Mouse (Mus musculus) heart, postnatal 14 days (tissue): ENCODE measurements at regions not wholly inside any gene's neighbourhood (a gene's known extent, or its start where the extent isn't known, plus 50 kb on each side); places are given as distances from the start of the nearest gene placed in this dataset.

ENCODE experiments used
- DNase-seq, 2 experiments: peaks; one replicate each; pipeline ENCODE4 v3.0.0; 2021 to 2022
- intact Hi-C: fragments of 180-260 bp; cut with DNase I; formaldehyde crosslinking; loops from one replicate; pipeline ENCODE4 v1.15.1; 2025

DNA sequence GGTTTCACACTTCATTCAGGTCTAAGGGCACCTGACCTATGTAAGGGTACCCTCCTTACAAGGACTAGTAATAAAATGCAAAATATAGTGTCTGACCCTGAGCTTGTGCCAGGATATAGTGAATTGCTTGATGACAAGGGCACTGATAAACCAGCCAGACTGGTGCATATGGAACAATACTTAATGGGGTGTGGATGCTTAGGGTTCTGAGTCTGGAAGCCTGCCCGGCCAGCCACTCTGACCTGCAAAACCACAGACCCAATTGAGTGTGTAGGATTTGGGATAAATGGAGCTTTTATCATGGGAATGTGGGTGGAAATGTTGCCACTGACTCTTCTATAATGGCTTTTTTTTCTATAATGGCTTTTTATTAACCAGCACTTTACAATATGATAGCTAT, 1838.7 kb upstream of the Dsel start:
- intact Hi-C loops, result no loop called here
- no peak for DNase-seq

DNA sequence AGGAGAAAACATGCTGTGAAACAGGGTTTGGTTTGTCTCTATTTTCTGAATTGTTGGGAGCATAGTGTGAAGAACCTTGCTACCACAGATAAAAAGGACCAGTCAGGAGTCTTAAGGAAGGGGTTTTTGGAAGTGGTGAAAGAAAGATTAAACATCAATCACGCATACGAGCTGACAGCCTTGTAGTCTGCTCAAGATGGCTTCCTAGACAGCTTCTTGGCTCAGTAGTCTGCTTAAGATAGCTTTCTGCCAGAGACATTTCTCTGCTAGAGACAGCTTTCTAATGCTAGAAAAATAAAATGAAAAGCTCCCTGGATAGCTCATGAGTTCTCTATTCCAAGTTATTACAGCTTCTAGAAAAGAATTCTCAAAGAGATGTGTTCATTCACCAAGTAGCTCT, 1823.9 kb upstream of the Dsel start:
- intact Hi-C loops, result no loop called here
- DNase-seq, result no peak

DNA sequence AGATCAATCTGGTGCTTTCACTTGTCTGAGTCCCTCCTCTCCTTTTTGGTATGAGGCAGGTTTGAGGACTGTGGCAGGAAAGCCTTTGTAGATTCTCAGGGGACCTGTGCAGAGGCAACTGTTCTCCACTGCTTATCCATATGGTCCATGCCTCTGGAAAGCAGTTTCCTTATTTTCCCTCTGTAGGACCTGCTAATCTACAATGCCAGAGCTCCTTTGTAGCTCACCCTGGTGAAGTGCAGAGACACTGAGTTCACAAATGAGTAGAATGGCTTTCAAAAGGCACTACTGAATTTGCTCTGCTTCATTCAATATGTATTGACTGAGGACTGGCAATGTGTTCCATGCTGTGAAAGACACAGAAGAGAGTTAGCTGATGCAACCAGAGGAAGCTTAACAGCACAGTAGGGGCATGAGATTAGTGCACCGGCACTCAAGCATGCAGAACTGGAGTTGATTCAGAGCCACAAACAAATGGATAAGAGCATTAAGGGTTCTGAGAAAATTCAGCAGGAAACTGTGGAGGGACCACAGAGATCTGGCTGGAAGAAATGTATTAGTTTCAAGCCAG, 1811.7 kb upstream of the Dsel start:
- intact Hi-C loops, result no loop called here
- no peak for DNase-seq

DNA sequence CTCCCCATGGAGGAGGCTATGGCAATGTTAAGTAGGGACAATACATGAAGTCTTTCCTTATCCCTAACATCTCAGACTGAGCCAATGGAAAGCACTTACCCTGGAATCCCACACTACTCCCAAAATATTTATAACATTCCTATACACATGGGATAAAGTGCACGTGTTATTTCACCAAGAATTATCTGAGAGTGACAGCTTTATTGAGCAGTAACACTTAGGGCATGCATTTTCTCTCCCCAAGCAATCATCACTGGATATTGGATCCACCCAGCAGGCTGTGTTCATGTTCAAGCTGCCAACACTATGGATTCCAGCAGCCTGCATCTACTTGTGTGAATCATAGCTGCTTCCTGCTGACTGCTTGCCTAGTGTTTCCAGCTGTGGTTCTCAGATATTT, 1766.2 kb upstream of the Dsel start:
- intact Hi-C loops, result no loop called here
- DNase-seq, result peak; percentile 2 to 4
